Mouse (Mus musculus) forebrain, postnatal 0 days (tissue): ENCODE data around the gene Pdap1. TPM values are rescaled to one million over a fixed set of nuclear protein-coding genes. Genes with fewer than 3 reads are reported as not detected.

Experiments
- ATAC-seq: fragments of 200-750 bp; cut with Nextera tagmentation; 2 replicates; pipeline ENCODE4 v1.8.0; 2017; ENCODE audit warnings: mild to moderate bottlenecking, moderate library complexity
- DNase-seq: peaks from one replicate; pipeline ENCODE4 v3.0.0-alpha.2; 2015
- H3K27ac ChIP-seq: fragments of 300-500 bp; sonication (generic); 2 replicates; pipeline ENCODE4 v1.5.1; 2014; ENCODE audit warnings: low read depth, mild to moderate bottlenecking, antibody characterized with exemption, low read length, moderate library complexity, mixed read lengths
- H3K27me3 ChIP-seq: fragments of 300-500 bp; sonication (generic); 2 replicates; pipeline ENCODE4 v1.6.1; 2014; ENCODE audit warnings: mild to moderate bottlenecking, low read length, mixed read lengths; ENCODE audit not compliant: insufficient read depth
- H3K36me3 ChIP-seq: fragments of 300-500 bp; sonication (generic); 2 replicates; pipeline ENCODE4 v1.6.1; 2014; ENCODE audit warnings: mild to moderate bottlenecking, moderate library complexity; ENCODE audit not compliant: insufficient read depth
- H3K4me1 ChIP-seq: fragments of 300-500 bp; sonication (generic); 2 replicates; pipeline ENCODE4 v1.6.1; 2014; ENCODE audit warnings: antibody characterized with exemption; ENCODE audit not compliant: insufficient read depth
- H3K4me2 ChIP-seq: fragments of 300-500 bp; sonication (generic); 2 replicates; pipeline ENCODE4 v1.6.1; 2014; ENCODE audit warnings: low read depth, mild to moderate bottlenecking, moderate library complexity
- H3K4me3 ChIP-seq: fragments of 300-500 bp; sonication (generic); 2 replicates; pipeline ENCODE4 v1.5.1; 2014; ENCODE audit warnings: low read depth, low read length, mixed read lengths
- H3K9ac ChIP-seq: fragments of 300-500 bp; sonication (generic); 2 replicates; pipeline ENCODE4 v1.6.1; 2014; ENCODE audit warnings: mild to moderate bottlenecking
- H3K9me3 ChIP-seq: fragments of 300-500 bp; sonication (generic); 2 replicates; pipeline ENCODE4 v1.6.1; 2016; ENCODE audit warnings: low read length
- CTCF ChIP-seq: sonication (generic); IDR thresholded peaks from 2 replicates; pipeline ENCODE4 v1.5.1; 2016; ENCODE audit warnings: antibody characterized with exemption, control low read depth, low read depth
- WGBS: fragments of 180-500 bp; shearing (Covaris S2); extraction: QIAGEN DNeasy Blood & Tissue Kit; methylation state at CpG from one replicate; pipeline ENCODE4 v1.1.7; 2014; 5-methylcytosine and 5-hydroxymethylcytosine counted together
- polyA plus RNA-seq: library from polyadenylated mRNA; unstranded; fragments of >200 nt; fragmentation: Nextera tagmentation; extraction: Ambion mirVana; gene quantifications from 2 replicates; pipeline ENCODE4 v1.2.1, GENCODE M21; 2015
- total RNA-seq: library from RNA; depleted of rRNA; stranded (reverse); fragments of >200 nt; gene quantifications from 2 replicates; pipeline ENCODE4 v1.2.3, GENCODE M21; 2014; rRNA removed

Pdap1 gene
- total and polyA plus RNA-seq, 2 experiments from 2014 or later, result 66.4 to 135 TPM

GRCm38 (mm10) chr5:145081866-145082613 is 58.0 kb downstream of the Pdap1 start:
- no peak for ATAC-seq
- TF ChIP-seq CTCF, result no peak
- no peak for DNase-seq
- Histone ChIP-seq H3K9me3 (no peaks in the 10 kb centered on the region), H3K27ac (no peak overlapping the region), H3K4me1 (peaks cover 7% of the 10 kb centered on the region; the same call in 1 of the 2 replicates), H3K27me3 (no peaks in the 10 kb centered on the region), H3K36me3 (no peaks in the 10 kb centered on the region), H3K4me3 (no peak overlapping the region), H3K4me2 (no peak overlapping the region), H3K9ac (no peak overlapping the region)
- WGBS, result 92% methylated on average over 10 of the region's 10 CpGs

Other genes with a start within 250 kb of the Pdap1 start
- gene Smurf1, start 174.4 kb downstream of the Pdap1 start, total RNA-seq, result 49.2 and 55.5 TPM in 2 replicates
- 15.3 and 21.6 TPM in 2 replicates for gene Smurf1, start 174.4 kb downstream of the Pdap1 start, polyA plus RNA-seq
- not detected in 2 replicates for gene Gm4871, start 107.5 kb downstream of the Pdap1 start, total RNA-seq
- gene Gm4871, start 107.5 kb downstream of the Pdap1 start, polyA plus RNA-seq, result not detected in 2 replicates
- gene 1700018F24Rik, start 97.2 kb downstream of the Pdap1 start, total RNA-seq, result not detected in 2 replicates
- not detected in 2 replicates for gene 1700018F24Rik, start 97.2 kb downstream of the Pdap1 start, polyA plus RNA-seq
- 146 and 156 TPM in 2 replicates for gene Arpc1a, start 56.4 kb downstream of the Pdap1 start, total RNA-seq
- 246 and 273 TPM in 2 replicates for gene Arpc1a, start 56.4 kb downstream of the Pdap1 start, polyA plus RNA-seq
- gene Kpna7, start 56.2 kb downstream of the Pdap1 start, total RNA-seq, result 0.46 TPM in 1 of 2 replicates, not detected in the other
- gene Kpna7, start 56.2 kb downstream of the Pdap1 start, polyA plus RNA-seq, result not detected in 2 replicates
- gene Arpc1b, start 26.0 kb downstream of the Pdap1 start, total RNA-seq, result 28.6 and 34.2 TPM in 2 replicates
- 59.9 and 67.1 TPM in 2 replicates for gene Arpc1b, start 26.0 kb downstream of the Pdap1 start, polyA plus RNA-seq
- 127 and 138 TPM in 2 replicates for gene Bud31, start 124 bp upstream of the Pdap1 start, total RNA-seq
- gene Bud31, start 124 bp upstream of the Pdap1 start, polyA plus RNA-seq, result 166 and 206 TPM in 2 replicates
- gene Ptcd1, start 26.9 kb upstream of the Pdap1 start, total RNA-seq, result 30.1 and 32.6 TPM in 2 replicates
- gene Ptcd1, start 26.9 kb upstream of the Pdap1 start, polyA plus RNA-seq, result 20.4 and 21.7 TPM in 2 replicates
- gene Cpsf4, start 27.0 kb upstream of the Pdap1 start, total RNA-seq, result 47.9 and 52.7 TPM in 2 replicates
- 38.1 and 39.2 TPM in 2 replicates for gene Cpsf4, start 27.0 kb upstream of the Pdap1 start, polyA plus RNA-seq
- gene Atp5j2, start 51.8 kb upstream of the Pdap1 start, total RNA-seq, result 139 and 295 TPM in 2 replicates
- gene Atp5j2, start 51.8 kb upstream of the Pdap1 start, polyA plus RNA-seq, result 570 and 702 TPM in 2 replicates
- 15.6 and 16.0 TPM in 2 replicates for gene Zkscan14, start 61.6 kb upstream of the Pdap1 start, total RNA-seq
- gene Zkscan14, start 61.6 kb upstream of the Pdap1 start, polyA plus RNA-seq, result 11.7 TPM in 2 replicates
- 16.2 and 18.6 TPM in 2 replicates for gene Zkscan5, start 64.3 kb upstream of the Pdap1 start, total RNA-seq
- 11.3 and 12.2 TPM in 2 replicates for gene Zkscan5, start 64.3 kb upstream of the Pdap1 start, polyA plus RNA-seq
- 28.2 and 36.2 TPM in 2 replicates for gene Zfp655, start 91.5 kb upstream of the Pdap1 start, total RNA-seq
- 23.9 and 25.7 TPM in 2 replicates for gene Zfp655, start 91.5 kb upstream of the Pdap1 start, polyA plus RNA-seq
- gene Zscan25, start 140.3 kb upstream of the Pdap1 start, total RNA-seq, result 20.9 and 27.4 TPM in 2 replicates
- gene Zscan25, start 140.3 kb upstream of the Pdap1 start, polyA plus RNA-seq, result 0.48 and 0.65 TPM in 2 replicates
- gene Cyp3a57, start 205.0 kb upstream of the Pdap1 start, total RNA-seq, result not detected in 2 replicates
- not detected in 2 replicates for gene Cyp3a57, start 205.0 kb upstream of the Pdap1 start, polyA plus RNA-seq